Mouse (Mus musculus) cerebellum, adult 11 months (tissue): Measurements from ENCODE around the gene Rpl41.
"Not testable (repeated sequence)": the region's sequence is repeated elsewhere in the genome, so short reads cannot be mapped to it uniquely, and the experiment has no call there.

Experiments used
- DNase-seq: peaks from one replicate; pipeline ENCODE4 v3.0.0; 2022

The Rpl41 gene

DNA sequence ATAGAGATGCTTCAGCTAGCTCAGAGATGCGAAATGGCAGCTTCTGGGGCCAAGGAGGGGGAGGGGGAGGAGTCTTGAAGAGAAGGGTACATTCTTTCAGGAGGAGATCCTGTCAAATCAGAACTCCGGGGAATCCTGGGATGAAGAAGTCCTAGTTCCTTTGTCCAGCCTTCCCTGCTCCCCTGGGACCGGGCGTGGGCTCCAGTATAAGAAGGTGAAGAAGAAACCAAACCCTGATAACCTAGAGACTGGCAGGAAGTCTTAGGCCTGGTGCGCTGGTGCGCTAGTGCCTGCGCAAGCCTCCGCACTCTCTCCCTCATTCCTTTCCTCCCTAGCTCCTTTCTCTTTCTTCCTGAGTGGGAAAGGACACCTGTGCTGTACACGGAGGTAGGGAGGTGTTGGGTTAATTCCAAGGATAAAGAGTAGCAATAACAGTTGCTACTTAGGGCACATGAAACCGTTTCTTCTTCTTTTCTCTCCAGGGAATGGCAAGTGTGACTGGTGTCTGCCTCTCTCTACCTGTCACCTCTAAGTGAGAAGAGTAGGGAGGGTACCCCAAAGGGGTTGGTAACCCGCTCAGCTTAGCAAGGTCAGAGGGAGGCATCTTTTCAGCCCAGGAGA is 24.9 kb downstream of the Rpl41 start:
- no peak for DNase-seq

DNA sequence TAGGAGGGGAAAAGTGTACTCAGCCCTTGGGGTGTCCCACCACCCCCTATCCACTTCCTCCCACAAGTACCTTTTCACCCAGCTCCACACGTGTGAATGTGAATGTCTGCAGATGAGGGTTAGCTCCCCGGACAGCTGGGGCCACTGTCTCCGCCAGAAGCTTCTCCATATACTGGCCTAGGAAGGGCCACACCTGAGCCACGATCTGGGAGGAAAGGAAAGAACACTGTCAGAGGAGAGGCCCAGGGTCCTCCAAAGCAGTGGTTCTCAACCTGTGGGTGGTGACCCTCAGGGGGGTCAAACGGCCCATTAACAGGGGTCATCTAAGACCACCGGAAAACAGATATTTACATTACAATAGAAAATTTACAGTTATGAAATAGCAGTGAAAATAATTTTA is 26.8 kb downstream of the Rpl41 start:
- DNase-seq = no peak

DNA sequence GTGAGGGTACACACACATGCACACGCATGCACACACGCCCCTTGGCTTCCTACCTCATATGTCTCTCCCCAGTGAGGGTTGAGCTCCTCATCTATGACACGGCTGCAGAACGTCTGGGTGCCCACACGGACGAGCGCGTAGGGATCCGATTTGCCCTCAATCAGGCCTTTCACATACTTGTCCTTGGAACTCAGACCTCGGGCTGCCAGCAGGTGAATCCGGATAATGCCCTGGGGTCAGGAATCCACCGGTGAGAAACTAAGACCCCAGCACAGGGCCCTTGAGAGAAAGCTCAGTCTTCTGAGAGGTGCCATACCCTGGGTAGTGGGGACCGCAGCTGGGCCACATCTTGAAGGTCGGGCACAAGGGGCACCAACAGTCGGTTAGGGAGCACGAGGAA is 28.5 kb downstream of the Rpl41 start:
- no peak for DNase-seq

DNA sequence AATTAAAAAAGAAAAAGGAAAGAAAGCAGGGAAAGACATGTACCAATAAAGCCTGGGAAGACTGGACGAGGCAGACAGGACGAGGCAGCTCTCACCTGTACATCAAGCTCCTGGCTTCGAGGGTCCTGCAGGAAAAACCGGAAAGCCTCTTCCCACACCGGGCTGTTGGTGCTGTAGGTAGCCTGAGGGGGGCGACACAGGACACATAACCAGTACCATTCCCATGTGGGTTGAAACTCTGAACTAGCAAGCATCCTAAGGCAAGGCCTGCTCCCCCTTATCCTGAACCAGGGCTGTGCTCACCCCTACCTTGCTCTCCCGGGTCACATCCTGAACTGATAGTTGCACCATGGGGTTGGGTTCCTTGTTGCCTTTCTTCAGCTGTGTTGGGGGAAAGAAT is 30.3 kb downstream of the Rpl41 start:
- DNase-seq = no peak

DNA sequence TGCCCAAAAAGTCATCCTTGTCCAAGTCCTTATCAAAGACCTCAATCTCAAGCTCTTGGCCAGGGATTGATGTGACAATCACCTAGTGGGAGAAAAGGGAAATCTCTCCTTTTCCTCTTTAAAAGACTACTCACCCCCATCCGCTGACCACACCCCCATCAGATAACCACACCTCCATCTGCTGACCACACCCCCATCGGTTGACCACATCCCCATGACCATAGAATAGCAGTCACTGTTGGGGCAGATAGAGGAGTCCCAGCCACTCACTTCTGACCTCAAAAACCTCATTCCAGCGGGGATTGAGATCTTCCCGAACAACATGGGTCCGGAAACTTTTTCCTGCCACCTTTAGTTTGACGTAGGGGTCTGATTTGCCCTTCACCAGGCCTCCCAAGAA is 32.4 kb downstream of the Rpl41 start:
- DNase-seq = no peak

DNA sequence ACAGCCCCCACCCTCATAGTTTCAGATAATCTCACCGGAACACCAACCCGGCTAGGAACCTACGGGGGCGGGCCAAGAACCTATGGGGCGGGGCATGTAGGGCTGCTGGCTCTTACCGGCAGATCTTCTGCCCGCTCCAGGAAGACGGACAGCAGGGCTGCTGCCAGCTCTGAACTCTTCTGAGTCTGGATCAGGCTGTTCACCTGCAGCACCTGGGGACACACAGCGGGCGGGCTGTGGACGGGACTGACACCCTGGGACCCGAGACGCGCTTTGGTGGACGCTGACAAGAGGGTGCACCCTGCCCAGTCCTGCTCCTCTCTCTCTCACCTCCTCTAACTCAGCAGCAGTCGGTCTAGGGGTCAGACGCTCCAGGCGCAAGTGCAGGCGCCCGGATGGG is 33.1 kb downstream of the Rpl41 start:
- no peak for DNase-seq

DNA sequence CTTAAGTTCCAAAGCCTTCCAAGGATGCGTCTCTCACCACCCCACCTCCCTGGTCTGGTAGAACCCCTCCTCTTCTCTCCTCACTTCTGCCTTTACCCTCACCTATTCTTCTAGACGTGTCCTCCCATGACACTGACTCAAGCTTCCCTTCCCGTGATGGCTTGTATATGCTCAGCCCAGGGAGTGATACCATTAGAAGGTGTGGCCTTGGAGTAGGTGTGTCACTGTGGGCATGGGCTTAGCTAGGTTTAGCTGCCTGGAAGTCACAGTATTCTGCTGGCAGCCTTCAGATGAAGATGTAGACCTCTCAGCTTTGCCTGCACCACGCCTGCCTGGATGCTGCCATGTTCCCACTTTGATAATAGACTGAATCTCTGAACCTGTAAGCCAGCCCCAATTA is 34.1 kb downstream of the Rpl41 start:
- DNase-seq = no peak

DNA sequence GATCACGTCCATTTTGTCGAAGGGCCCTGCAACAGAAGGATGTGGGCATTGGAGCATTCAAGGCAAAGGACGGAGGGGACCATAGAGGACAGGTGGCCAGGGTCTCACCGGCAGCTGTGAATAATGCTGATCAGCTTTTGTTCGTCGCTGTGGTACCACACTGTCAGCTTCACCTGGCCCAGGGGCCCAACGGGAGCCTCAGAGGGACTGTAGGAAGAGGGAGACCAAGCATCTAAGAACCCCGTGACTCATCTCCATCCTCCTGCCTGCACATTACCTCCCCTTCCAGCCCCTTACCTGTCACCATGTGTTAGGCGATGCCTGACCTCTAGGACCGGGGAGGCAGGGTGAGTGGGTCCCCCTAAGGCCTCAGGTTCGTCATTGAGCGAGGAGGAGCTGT is 37.3 kb downstream of the Rpl41 start:
- no peak for DNase-seq

DNA sequence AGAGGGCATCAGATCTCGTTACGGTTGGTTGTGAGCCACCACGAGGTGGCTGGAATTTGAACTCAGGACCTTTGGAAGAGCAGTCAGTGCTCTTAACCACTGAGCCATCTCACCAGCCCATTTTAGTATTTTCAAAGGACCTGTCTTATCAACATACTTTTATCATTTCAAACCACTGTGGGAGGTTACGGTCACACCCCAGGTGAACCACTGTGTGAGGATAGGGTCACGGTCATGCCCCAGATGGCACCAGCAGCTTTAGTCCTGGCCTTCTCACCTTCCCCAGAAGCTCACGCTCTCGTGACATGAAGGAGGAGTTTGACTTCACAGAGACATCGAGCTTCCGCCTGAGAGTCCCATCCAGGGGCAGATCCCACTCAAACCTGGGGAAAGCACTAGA is 37.9 kb downstream of the Rpl41 start:
- no peak for DNase-seq

DNA sequence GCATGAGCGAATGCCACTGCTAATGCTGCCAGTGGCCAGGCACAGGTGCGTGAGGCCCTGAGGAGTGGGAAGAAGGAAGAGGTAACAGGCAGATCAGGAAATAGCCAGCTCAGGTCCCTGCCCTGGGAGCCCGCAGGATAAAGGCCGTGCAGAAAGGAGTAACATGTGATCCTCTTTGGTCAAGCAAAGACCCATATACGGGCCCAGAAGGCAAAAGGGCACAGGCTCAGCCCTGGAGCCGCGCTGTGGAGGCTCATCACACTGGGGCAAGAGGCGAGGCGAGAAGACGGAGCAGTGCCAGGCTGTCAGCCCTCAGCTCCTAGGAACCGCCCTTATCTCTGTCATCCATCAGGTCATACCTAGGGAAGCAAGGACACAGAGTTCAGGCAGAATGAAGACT is 38.8 kb downstream of the Rpl41 start:
- no peak for DNase-seq

DNA sequence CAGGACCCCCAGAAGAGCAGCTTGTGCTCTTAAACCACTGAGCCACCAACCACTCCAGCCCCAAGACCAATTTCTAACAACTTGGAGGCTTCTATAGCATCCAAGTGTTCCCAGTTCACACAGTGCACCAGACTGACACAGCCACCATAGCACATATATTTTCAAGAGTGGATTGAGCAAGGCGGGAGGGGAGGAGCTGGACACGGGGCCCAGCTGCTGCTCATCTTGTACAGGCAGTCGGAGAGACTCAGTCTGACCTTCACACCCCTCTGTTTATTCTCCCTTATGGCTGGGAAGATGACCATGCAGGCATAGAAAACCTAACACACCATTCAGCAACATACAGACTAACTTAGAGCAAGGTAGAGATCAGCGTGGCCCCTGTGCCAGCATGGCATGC is 39.3 kb downstream of the Rpl41 start:
- DNase-seq = no peak

DNA sequence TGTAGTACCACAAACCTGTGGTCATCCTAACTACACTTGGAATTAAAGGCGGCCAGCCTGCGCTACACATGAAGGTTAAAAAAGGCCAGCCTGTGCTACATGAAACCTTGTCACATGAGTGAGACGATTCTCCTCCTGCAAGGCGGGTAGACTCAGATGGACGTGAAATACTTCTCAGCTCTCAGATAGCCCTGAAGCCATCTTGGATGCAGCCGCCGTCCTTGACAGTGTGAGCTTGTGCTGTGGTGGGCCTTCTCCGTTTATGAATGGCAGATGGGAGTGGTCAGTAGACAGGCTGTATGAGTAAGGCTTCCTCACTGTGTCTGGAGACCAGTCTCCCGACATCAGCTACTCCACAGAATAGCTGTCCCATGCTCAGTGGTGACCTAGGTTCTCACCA is 39.9 kb downstream of the Rpl41 start:
- no peak for DNase-seq

DNA sequence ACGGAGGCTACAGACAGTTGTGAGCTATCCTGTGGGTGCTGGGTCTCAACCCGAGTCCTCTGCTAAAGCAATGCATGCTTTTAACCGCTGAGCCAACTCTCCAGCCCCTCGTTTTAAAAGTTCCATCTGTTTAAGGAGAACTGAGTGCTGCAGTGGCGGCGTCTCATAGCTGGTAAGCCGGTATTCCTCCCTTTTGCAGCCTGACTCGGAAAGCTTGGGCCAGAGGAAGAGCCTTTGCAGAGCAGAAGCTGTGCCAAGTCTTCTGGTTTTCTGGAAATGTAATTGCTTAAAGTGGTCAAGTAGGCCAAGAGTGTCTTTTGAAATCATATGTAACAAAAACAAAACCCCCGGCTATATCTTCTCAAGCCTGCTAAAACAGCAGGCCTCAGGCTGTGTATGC is 40.8 kb downstream of the Rpl41 start:
- DNase-seq = no peak

DNA sequence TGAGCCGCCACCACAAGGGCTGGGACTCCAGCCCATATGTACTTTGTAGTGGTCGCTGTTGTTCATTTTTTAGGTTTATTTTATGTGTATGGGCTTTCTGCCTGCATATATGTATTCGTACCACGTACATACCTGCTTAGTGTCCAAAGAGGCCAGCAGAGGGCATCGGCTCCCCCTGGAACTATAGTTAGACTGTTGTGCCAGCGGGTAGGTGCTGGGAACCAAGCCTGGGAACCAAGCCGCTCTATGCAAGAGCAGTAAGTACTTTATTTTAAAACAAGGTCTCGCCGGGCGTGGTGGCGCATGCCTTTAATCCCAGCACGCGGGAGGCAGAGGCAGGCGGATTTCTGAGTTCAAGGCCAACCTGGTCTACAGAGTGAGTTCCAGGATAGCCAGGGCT is 43.1 kb downstream of the Rpl41 start:
- no peak for DNase-seq

DNA sequence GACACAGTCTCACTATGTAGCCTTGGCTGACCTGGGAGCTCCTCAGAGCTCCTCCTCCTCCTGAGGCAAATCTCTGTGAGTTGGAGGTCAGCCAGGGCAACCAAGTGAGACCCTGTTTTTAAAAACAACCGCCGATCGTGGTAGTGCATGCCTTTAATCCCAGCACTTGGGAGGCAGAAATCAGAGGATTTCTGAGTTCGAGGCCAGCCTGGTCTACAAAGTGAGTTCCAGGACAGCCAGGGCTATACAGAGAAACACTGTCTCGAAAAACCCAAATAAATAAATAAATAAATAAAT is 43.8 kb downstream of the Rpl41 start:
- DNase-seq = not testable (repeated sequence)

DNA sequence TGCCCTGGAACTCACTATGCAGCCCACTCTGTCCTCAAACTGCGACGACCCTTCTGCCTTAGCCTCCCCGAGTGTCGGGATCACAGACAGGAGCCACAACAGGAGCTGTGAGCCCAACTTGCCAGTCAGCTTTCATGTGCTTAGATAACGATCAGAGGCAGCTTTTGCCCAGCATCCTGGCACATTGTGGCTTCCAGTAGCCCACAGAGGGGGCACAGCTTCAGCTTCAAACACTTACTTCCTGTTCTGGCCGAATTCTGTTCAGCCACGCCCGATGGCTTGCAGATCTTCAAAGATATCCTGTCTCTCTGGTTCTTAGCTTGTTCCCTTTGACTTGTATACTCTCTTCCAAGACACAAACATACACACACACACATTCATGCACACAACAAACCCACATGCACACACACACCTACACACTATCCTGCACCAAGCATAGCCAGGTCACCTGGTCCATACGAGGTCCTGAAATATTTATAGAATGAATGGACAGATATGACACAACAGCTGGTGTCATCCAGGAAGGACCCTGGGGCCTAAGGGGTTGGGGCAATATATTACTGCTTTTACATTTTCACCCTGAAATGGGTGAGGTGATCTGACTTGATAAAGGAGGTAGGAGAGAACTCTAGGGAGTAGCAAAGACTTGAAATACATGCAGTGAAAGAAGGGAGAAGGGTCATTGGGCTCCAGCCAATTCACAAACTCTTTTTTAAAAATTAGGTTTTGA is 44.3 kb downstream of the Rpl41 start:
- no peak for DNase-seq

DNA sequence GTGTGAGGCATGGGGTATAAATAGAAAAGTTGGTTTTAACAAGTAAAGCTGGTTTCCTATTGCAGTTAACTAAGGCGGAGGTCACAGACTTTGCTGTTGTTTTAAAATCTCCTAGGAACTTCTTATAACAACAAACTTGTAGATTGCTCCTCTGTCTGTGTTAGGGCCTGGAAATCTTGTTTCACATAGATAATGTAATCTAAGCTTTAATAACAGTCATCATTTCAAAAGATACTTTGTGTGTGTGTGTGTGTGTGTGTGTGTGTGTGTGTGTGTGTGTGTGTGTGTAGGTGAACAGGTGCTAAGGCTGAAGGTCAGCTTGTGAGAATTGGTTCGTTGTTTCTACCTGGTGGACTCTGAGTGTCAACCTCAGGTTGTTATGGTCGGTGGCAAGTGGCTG is 45.1 kb downstream of the Rpl41 start:
- no peak for DNase-seq

DNA sequence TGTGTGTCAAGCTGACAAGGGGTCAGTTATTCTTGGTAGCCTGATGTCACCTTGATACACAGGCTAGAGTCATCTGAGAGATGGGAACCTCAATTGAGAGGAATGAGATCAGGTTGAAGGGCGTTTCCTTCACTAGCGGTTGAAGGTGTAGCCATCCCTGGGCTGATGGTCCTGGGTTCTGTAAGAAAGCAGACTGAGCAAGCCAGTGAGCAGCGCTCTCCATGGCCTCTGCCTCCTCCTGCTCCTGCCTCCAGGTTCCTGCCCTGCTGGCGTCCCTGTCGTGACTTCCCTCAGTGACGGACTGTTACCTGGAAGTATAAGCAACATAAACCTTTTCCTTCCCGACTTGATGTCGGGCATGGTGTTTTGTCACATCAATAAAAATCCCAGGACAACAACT is 45.6 kb downstream of the Rpl41 start:
- DNase-seq = no peak

DNA sequence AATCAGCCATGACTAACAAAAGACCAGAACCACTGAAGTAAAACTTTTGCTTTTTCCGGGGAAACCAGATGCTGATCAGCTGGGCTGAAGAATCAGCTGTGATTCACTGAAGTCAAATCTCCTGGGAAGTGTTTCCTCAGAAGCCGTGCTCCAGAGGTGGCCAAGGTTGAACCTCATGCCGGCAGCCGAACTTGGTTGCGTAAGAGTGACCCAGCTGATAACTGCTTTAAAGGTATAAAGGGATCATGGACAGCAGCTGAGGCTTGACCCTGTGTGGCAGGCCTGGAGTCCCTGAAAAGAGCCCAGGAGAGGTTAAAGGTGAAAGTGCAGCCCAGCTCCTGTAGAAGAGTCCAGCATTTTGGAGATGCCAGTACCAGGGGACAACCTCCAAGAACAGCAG is 46.8 kb downstream of the Rpl41 start:
- DNase-seq = no peak

DNA sequence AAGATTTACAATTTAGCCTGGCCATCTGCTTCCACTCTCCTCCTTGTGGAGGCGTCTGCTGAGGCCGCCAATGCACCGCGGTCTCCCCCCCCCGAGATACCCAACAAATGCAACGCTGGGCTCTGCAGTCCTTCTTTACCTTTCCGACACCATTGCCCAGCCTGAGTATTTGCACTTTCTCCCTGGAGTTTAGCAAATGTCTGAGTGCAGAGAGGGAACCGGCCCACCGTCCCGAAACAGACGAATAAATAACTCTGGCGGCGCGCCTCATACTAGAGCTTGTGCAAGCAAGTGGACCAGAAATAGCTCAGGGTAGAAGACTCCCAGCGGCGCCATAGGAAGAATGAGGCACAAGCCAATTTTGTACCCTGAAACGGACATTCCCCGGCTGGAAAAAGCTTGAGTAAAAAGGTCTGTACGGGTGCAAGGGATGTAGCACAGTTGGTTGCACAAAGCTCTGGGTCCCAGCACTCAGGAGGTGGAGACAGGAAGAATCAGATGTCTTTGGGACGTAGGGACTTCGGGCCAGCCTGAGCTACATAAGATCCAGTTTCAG is 49.9 kb downstream of the Rpl41 start:
- peak; percentile 58 for DNase-seq

DNA sequence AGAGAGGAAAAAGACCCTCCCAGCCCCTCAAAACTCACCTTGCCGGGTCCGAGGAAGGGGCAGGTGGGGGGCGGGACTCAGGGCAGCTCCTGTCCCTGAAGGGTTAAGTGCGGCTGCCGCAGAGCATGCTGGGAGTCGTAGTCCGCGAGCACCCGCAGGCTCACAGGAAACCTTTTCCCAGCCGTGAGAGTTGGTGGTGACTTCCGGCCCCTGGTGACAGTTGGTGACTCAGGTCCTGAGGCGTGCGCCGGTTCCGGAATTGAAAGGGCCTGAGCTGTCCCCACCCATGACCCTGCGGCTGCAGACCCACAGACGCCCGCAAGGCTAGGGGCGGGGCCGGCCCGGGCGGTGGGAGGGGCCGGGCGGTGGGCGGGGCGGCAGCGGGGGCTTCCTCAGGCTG is 50.5 kb downstream of the Rpl41 start, which contains the start of gene Myl6b:
TSS of gene Myl6b (minus strand) at position 96 of the 400 bp plus-strand sequence.
- DNase-seq = peak; percentile 95
